Comparison of ENCODE assay signal across 10 mouse cellular contexts in the genomic region with DNA sequence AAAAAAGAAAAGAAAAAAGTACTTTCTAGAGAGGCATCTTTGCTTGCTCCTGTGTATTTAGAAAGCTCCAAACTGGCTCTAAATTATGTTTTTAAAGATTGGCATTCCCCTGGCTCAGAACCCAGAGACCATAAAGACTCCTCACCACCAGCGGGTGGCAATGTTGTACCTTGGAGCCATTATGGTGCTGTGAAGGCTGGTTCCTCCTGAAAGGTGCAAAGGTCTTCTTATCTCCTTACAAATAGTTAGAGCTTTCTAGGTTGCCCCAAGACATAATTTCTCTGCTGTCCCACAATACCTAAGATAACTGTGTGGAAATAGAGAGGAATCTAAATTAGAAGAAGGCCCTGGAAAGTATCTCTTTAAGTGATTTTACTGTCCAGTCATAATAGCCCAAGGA. TPM values are rescaled to one million over a fixed set of nuclear protein-coding genes. Genes with fewer than 3 reads are reported as not detected.
DNase-seq lines count a peak whose midpoint lies in the region; ATAC-seq and TF ChIP-seq lines count a peak whose summit lies in the region.
"Had no signal": no experiment of that assay in that cellular context is flagged by ENCODE, and none has a peak within 500 bp of the region (broad histone marks: within the 10 kb centered on the region; RNA-seq: fewer than 3 reads in every experiment).

No protein-coding gene starts in this region.

- no peaks in the 10 kb centered on the region for H3K4me1 ChIP-seq in kidney, postnatal 0 days (replicated peaks; ENCODE audit: insufficient read depth, low read length)
- H3K4me1 ChIP-seq: midbrain, embryonic 12.5 days had no signal

- peak; percentile 87 for TF ChIP-seq CTCF in kidney, postnatal 0 days (IDR thresholded peaks at IDR 0.05; ENCODE audit: low read depth)

- H3K36me3 ChIP-seq in kidney, postnatal 0 days (ENCODE audit: insufficient read depth, low read length) = no peaks in the 10 kb centered on the region
- H3K36me3 ChIP-seq: G1E; midbrain, embryonic 12.5 days had no signal

- WGBS in kidney, postnatal 0 days = 12% methylated on average over 1 of the region's 1 CpGs

- no peak for ATAC-seq in kidney, postnatal 0 days (replicated peaks; ENCODE audit: low FRiP score, low read depth)

- no peaks in the 10 kb centered on the region for H3K9me3 ChIP-seq in kidney, postnatal 0 days (replicated peaks; ENCODE audit: low read length)
- H3K9me3 ChIP-seq: G1E; midbrain, embryonic 12.5 days had no signal

- H3K27me3 ChIP-seq in kidney, postnatal 0 days (ENCODE audit: insufficient read depth, low read length) = no peaks in the 10 kb centered on the region
- H3K27me3 ChIP-seq: midbrain, embryonic 12.5 days had no signal

- no peak overlapping the region for H3K27ac ChIP-seq in kidney, postnatal 0 days
- H3K27ac ChIP-seq: midbrain, embryonic 12.5 days had no signal

- peak; percentile 45 to 59 for DNase-seq in cerebellum, postnatal 10 days
- DNase-seq in cerebellum, adult 11 months = no peak
- DNase-seq in ovary, postnatal 36 days (ENCODE audit: low spot score) = peak; percentile 55
- DNase-seq in ovary, adult 18-20 months (ENCODE audit: low spot score) = no peak
- peak; percentile 77 for DNase-seq in embryo, embryonic 11 days
- peak; percentile 79 for DNase-seq in kidney, postnatal 0 days (ENCODE audit: low spot score)
- DNase-seq in naive thymus-derived CD4-positive, alpha-beta T cell, adult 2 months (ENCODE audit: low read depth) = peak; percentile 85
- peak; percentile 65 for DNase-seq in yolk sac, embryonic 10.5 days (ENCODE audit: low spot score)

- no peak overlapping the region for H3K4me3 ChIP-seq in kidney, postnatal 0 days (replicated peaks; ENCODE audit: low read depth, low read length)
- H3K4me3 ChIP-seq: midbrain, embryonic 12.5 days had no signal

- no peak overlapping the region for H3K9ac ChIP-seq in kidney, postnatal 0 days (ENCODE audit: low read depth, low read length)
- H3K9ac ChIP-seq: midbrain, embryonic 12.5 days had no signal

- H3K4me2 ChIP-seq in kidney, postnatal 0 days (ENCODE audit: low read length) = no peak overlapping the region
- H3K4me2 ChIP-seq: midbrain, embryonic 12.5 days had no signal

RNA-seq across cellular contexts. Expression of a gene that starts 20.4 kb away (rescaled TPM):
- polyA plus RNA-seq in kidney, postnatal 0 days (2015; fragmentation: Nextera tagmentation; extraction: Ambion mirVana) = 0.30 and 0.36 TPM in 2 replicates
- polyA plus RNA-seq: G1E had no signal

Comparison
In these comparisons a context has a peak if more than half of its experiments do, and no peak if none do; other contexts are left out.
1. DNase-seq: peak in cerebellum, postnatal 10 days (2 of 2), ovary, postnatal 36 days (single experiment), embryo, embryonic 11 days (single experiment), kidney, postnatal 0 days (single experiment), naive thymus-derived CD4-positive, alpha-beta T cell, adult 2 months (single experiment) and yolk sac, embryonic 10.5 days (single experiment); none in cerebellum, adult 11 months (single experiment) and ovary, adult 18-20 months (single experiment).